Mouse (Mus musculus): ENCODE results near the gene Ptma. TPM values are rescaled to one million over a fixed set of nuclear protein-coding genes. Genes with fewer than 3 reads are reported as not detected.
"Not testable (repeated sequence)": the region's sequence is repeated elsewhere in the genome, so short reads cannot be mapped to it uniquely, and the experiment has no call there.

The Ptma gene
- polyA plus RNA-seq, 1 experiment = 2,341 TPM

- no peaks in the 10 kb centered on the region for H3K27me3 ChIP-seq (ENCODE audit: control insufficient read depth, insufficient read depth, low read length)
- peaks cover 10% of the 10 kb centered on the region for H3K4me1 ChIP-seq (replicated peaks; ENCODE audit: control insufficient read depth, insufficient read depth, low read length)
- no peak for TF ChIP-seq POLR2A (IDR thresholded peaks at IDR 0.05; ENCODE audit: control insufficient read depth, extremely low read depth, insufficient read depth, low read length, poor library complexity)
- no peak for TF ChIP-seq CTCF (IDR thresholded peaks at IDR 0.05; ENCODE audit: borderline replicate concordance, control insufficient read depth, extremely low read depth, insufficient read depth, low read length, poor library complexity)
- WGBS = 41% methylated on average over 13 of the region's 13 CpGs
- no peak overlapping the region; the same call in 1 of the 2 replicates for H3K27ac ChIP-seq (ENCODE audit: control insufficient read depth, insufficient read depth, low read length)
- peaks cover 18% of the 10 kb centered on the region for H3K36me3 ChIP-seq (ENCODE audit: control insufficient read depth, insufficient read depth, low read length)
- H3K4me3 ChIP-seq (ENCODE audit: control insufficient read depth, insufficient read depth, low read length) = no peak overlapping the region
- DNase-seq = peak; percentile 30
These were observed 5.2 kb downstream of the Ptma start for GRCm38 (mm10) chr1:86531547-86532321.

GRCm38 (mm10) chr1:86532362-86533051 is 6.0 kb downstream of the Ptma start:
- DNase-seq = peak; percentile 94
- Histone ChIP-seq H3K36me3 (ENCODE audit: control insufficient read depth, insufficient read depth, low read length) (peaks cover 18% of the 10 kb centered on the region), H3K27me3 (ENCODE audit: control insufficient read depth, insufficient read depth, low read length) (no peaks in the 10 kb centered on the region), H3K4me1 (replicated peaks; ENCODE audit: control insufficient read depth, insufficient read depth, low read length) (peaks cover 10% of the 10 kb centered on the region), H3K4me3 (ENCODE audit: control insufficient read depth, insufficient read depth, low read length) (no peak overlapping the region), H3K27ac (ENCODE audit: control insufficient read depth, insufficient read depth, low read length) (no peak overlapping the region)
- 0 out of 2 replicates have a peak, but pooled peaks have one; percentile 25 for TF ChIP-seq CTCF (IDR thresholded peaks at IDR 0.05; ENCODE audit: borderline replicate concordance, control insufficient read depth, extremely low read depth, insufficient read depth, low read length, poor library complexity)
- TF ChIP-seq POLR2A (IDR thresholded peaks at IDR 0.05; ENCODE audit: control insufficient read depth, extremely low read depth, insufficient read depth, low read length, poor library complexity) = no peak
- WGBS = 28% methylated on average over 11 of the region's 11 CpGs

GRCm38 (mm10) chr1:86533411-86534130 is 7.0 kb downstream of the Ptma start:
- Histone ChIP-seq H3K4me3 (ENCODE audit: control insufficient read depth, insufficient read depth, low read length) (no peak overlapping the region), H3K36me3 (ENCODE audit: control insufficient read depth, insufficient read depth, low read length) (peaks cover 18% of the 10 kb centered on the region), H3K4me1 (replicated peaks; ENCODE audit: control insufficient read depth, insufficient read depth, low read length) (peaks cover 10% of the 10 kb centered on the region), H3K27me3 (ENCODE audit: control insufficient read depth, insufficient read depth, low read length) (no peaks in the 10 kb centered on the region), H3K27ac (ENCODE audit: control insufficient read depth, insufficient read depth, low read length) (no peak overlapping the region)
- TF ChIP-seq POLR2A (IDR thresholded peaks at IDR 0.05; ENCODE audit: control insufficient read depth, extremely low read depth, insufficient read depth, low read length, poor library complexity) (no peak), CTCF (IDR thresholded peaks at IDR 0.05; ENCODE audit: borderline replicate concordance, control insufficient read depth, extremely low read depth, insufficient read depth, low read length, poor library complexity) (no peak)
- WGBS = 94% methylated on average over 6 of the region's 6 CpGs
- no peak for DNase-seq

GRCm38 (mm10) chr1:86538383-86538782 is 11.9 kb downstream of the Ptma start:
- H3K27me3 ChIP-seq (ENCODE audit: control insufficient read depth, insufficient read depth, low read length) = no peaks in the 10 kb centered on the region
- H3K27ac ChIP-seq (ENCODE audit: control insufficient read depth, insufficient read depth, low read length) = no peak overlapping the region
- no peaks in the 10 kb centered on the region for H3K4me1 ChIP-seq (replicated peaks; ENCODE audit: control insufficient read depth, insufficient read depth, low read length)
- no peak for TF ChIP-seq CTCF (IDR thresholded peaks at IDR 0.05; ENCODE audit: borderline replicate concordance, control insufficient read depth, extremely low read depth, insufficient read depth, low read length, poor library complexity)
- no peak for TF ChIP-seq POLR2A (IDR thresholded peaks at IDR 0.05; ENCODE audit: control insufficient read depth, extremely low read depth, insufficient read depth, low read length, poor library complexity)
- DNase-seq = peak; percentile 51
- WGBS = 88% methylated on average over 3 of the region's 3 CpGs
- peaks cover 4% of the 10 kb centered on the region for H3K36me3 ChIP-seq (ENCODE audit: control insufficient read depth, insufficient read depth, low read length)
- H3K4me3 ChIP-seq (ENCODE audit: control insufficient read depth, insufficient read depth, low read length) = no peak overlapping the region

- not testable (repeated sequence) for H3K27me3 ChIP-seq (ENCODE audit: control insufficient read depth, insufficient read depth, low read length); H3K4me1 ChIP-seq (replicated peaks; ENCODE audit: control insufficient read depth, insufficient read depth, low read length); H3K27ac ChIP-seq (ENCODE audit: control insufficient read depth, insufficient read depth, low read length); H3K36me3 ChIP-seq (ENCODE audit: control insufficient read depth, insufficient read depth, low read length); DNase-seq; H3K4me3 ChIP-seq (ENCODE audit: control insufficient read depth, insufficient read depth, low read length)
- 93% methylated on average over 12 of the region's 12 CpGs for WGBS
These were observed 13.1 kb downstream of the Ptma start for GRCm38 (mm10) chr1:86539583-86539982.

GRCm38 (mm10) chr1:86542584-86542983 is 16.1 kb downstream of the Ptma start:
- Histone ChIP-seq H3K4me1 (replicated peaks; ENCODE audit: control insufficient read depth, insufficient read depth, low read length) (no peaks in the 10 kb centered on the region), H3K36me3 (ENCODE audit: control insufficient read depth, insufficient read depth, low read length) (peaks cover 17% of the 10 kb centered on the region), H3K4me3 (ENCODE audit: control insufficient read depth, insufficient read depth, low read length) (no peak overlapping the region), H3K27me3 (ENCODE audit: control insufficient read depth, insufficient read depth, low read length) (no peaks in the 10 kb centered on the region), H3K27ac (ENCODE audit: control insufficient read depth, insufficient read depth, low read length) (no peak overlapping the region)
- DNase-seq = no peak
- 89% methylated on average over 2 of the region's 2 CpGs for WGBS
- TF ChIP-seq POLR2A (IDR thresholded peaks at IDR 0.05; ENCODE audit: control insufficient read depth, extremely low read depth, insufficient read depth, low read length, poor library complexity) (no peak), CTCF (IDR thresholded peaks at IDR 0.05; ENCODE audit: borderline replicate concordance, control insufficient read depth, extremely low read depth, insufficient read depth, low read length, poor library complexity) (no peak)

Measured in thymus, adult 2 months (tissue).